Mouse (Mus musculus) liver, embryonic 12.5 days (tissue): ENCODE results near the gene Traf2. TPM values are rescaled to one million over a fixed set of nuclear protein-coding genes. Genes with fewer than 3 reads are reported as not detected.
"Not testable (repeated sequence)": the region's sequence is repeated elsewhere in the genome, so short reads cannot be mapped to it uniquely, and the experiment has no call there.

ENCODE experiments used
- ATAC-seq: fragments of 200-750 bp; cut with Nextera tagmentation; 2 replicates; pipeline ENCODE4 v1.8.0; 2017; ENCODE audit warnings: moderate number of reproducible peaks, mild to moderate bottlenecking, moderate library complexity
- H3K27ac ChIP-seq: fragments of 300-500 bp; sonication (generic); 2 replicates; pipeline ENCODE4 v1.5.1; 2016; ENCODE audit warnings: mild to moderate bottlenecking
- H3K27me3 ChIP-seq: fragments of 300-500 bp; sonication (generic); replicated peaks from 2 replicates; pipeline ENCODE4 v1.6.1; 2016; ENCODE audit warnings: mild to moderate bottlenecking, moderate library complexity
- H3K36me3 ChIP-seq: fragments of 300-500 bp; sonication (generic); 2 replicates; pipeline ENCODE4 v1.6.1; 2016; ENCODE audit warnings: mild to moderate bottlenecking, moderate library complexity
- H3K4me1 ChIP-seq: fragments of 300-500 bp; sonication (generic); 2 replicates; pipeline ENCODE4 v1.6.1; 2016
- H3K4me2 ChIP-seq: fragments of 300-500 bp; sonication (generic); 2 replicates; pipeline ENCODE4 v1.6.1; 2016; ENCODE audit warnings: mild to moderate bottlenecking, moderate library complexity
- H3K4me3 ChIP-seq: fragments of 300-500 bp; sonication (generic); 2 replicates; pipeline ENCODE4 v1.5.1; 2016; ENCODE audit warnings: mild to moderate bottlenecking, moderate library complexity
- H3K9ac ChIP-seq: fragments of 300-500 bp; sonication (generic); 2 replicates; pipeline ENCODE4 v1.6.1; 2016; ENCODE audit warnings: mild to moderate bottlenecking, moderate library complexity
- H3K9me3 ChIP-seq: fragments of 300-500 bp; sonication (generic); replicated peaks from 2 replicates; pipeline ENCODE4 v1.6.1; 2016; ENCODE audit warnings: mild to moderate bottlenecking, moderate library complexity
- WGBS: fragments of 180-500 bp; shearing (Covaris S2); methylation state at CpG from one replicate; pipeline ENCODE4 v1.1.7; 2016; ENCODE audit not compliant: insufficient replicate concordance; 5-methylcytosine and 5-hydroxymethylcytosine counted together
- polyA plus RNA-seq: library from polyadenylated mRNA; unstranded; fragments of >200 nt; fragmentation: Nextera tagmentation; extraction: Ambion mirVana; gene quantifications from 2 replicates; pipeline ENCODE4 v1.2.1, GENCODE M21; 2016

Traf2 gene
- polyA plus RNA-seq, 1 experiment from 2014 or later = 24.4 TPM

- Histone ChIP-seq H3K4me1 (peaks cover 30% of the 10 kb centered on the region), H3K27me3 (no peaks in the 10 kb centered on the region), H3K4me3 (peak within 1 kb of the TSS; percentile 92), H3K27ac (peak within 1 kb of the TSS; percentile 84), H3K4me2 (peak within 1 kb of the TSS; percentile 81), H3K9ac (peak within 1 kb of the TSS; percentile 95), H3K36me3 (peaks cover 33% of the 10 kb centered on the region), H3K9me3 (no peaks in the 10 kb centered on the region)
- peak; percentile 98 for ATAC-seq
- under 1% methylated on average over 61 of the region's 61 CpGs for WGBS
These were observed 10.7 kb upstream of the Traf2 start, which contains the start of gene Edf1 for GRCm38 (mm10) chr2:25557221-25557963. TSS of gene Edf1 (plus strand) at chr2:25557847.

GRCm38 (mm10) chr2:25556296-25556695 lies 9.6 kb upstream of the Traf2 start:
- peaks cover 22% of the 10 kb centered on the region for H3K36me3 ChIP-seq
- ATAC-seq = no peak
- no peaks in the 10 kb centered on the region for H3K9me3 ChIP-seq
- H3K9ac ChIP-seq = no peak overlapping the region
- 38% methylated on average over 1 of the region's 1 CpGs for WGBS
- peak overlapping the region; percentile 81; the same call in 1 of the 2 replicates for H3K4me2 ChIP-seq
- H3K4me1 ChIP-seq = peaks cover 29% of the 10 kb centered on the region
- H3K27me3 ChIP-seq = no peaks in the 10 kb centered on the region
- no peak overlapping the region for H3K4me3 ChIP-seq
- H3K27ac ChIP-seq = 0 out of 2 replicates have a peak overlapping the region, but pooled peaks have one; percentile 55

- not testable (repeated sequence) for H3K27me3 ChIP-seq, H3K9ac ChIP-seq, H3K27ac ChIP-seq, H3K9me3 ChIP-seq, H3K4me2 ChIP-seq, H3K4me3 ChIP-seq, ATAC-seq
- peaks cover 14% of the 10 kb centered on the region for H3K36me3 ChIP-seq
- peaks cover 29% of the 10 kb centered on the region for H3K4me1 ChIP-seq
- 27% methylated on average over 2 of the region's 2 CpGs for WGBS
These were observed 8.7 kb upstream of the Traf2 start for GRCm38 (mm10) chr2:25555479-25555878.

GRCm38 (mm10) chr2:25553171-25553786 lies 6.5 kb upstream of the Traf2 start:
- H3K36me3 ChIP-seq, H3K27ac ChIP-seq, H3K9me3 ChIP-seq, ATAC-seq, H3K4me3 ChIP-seq, H3K9ac ChIP-seq, H3K4me2 ChIP-seq, H3K27me3 ChIP-seq: not testable (repeated sequence)
- WGBS = 70% methylated on average over 4 of the region's 4 CpGs
- H3K4me1 ChIP-seq = peaks cover 15% of the 10 kb centered on the region

GRCm38 (mm10) chr2:25551186-25551585 lies 4.4 kb upstream of the Traf2 start:
- ATAC-seq = no peak
- Histone ChIP-seq H3K4me1 (peaks cover 6% of the 10 kb centered on the region), H3K36me3 (no peaks in the 10 kb centered on the region), H3K27me3 (0 out of 2 replicates have a peak, but pooled peaks cover 4% of the 10 kb centered on the region), H3K4me2 (no peak overlapping the region), H3K9me3 (no peaks in the 10 kb centered on the region), H3K4me3 (no peak overlapping the region), H3K9ac (no peak overlapping the region), H3K27ac (no peak overlapping the region)
- WGBS = 35% methylated on average over 5 of the region's 5 CpGs

- H3K36me3 ChIP-seq = peaks cover 7% of the 10 kb centered on the region; the same call in 1 of the 2 replicates
- no peak overlapping the region for H3K9ac ChIP-seq
- H3K9me3 ChIP-seq = no peaks in the 10 kb centered on the region
- H3K27me3 ChIP-seq = 0 out of 2 replicates have a peak, but pooled peaks cover 4% of the 10 kb centered on the region
- 66% methylated on average over 9 of the region's 9 CpGs for WGBS
- H3K4me1 ChIP-seq = peaks cover 22% of the 10 kb centered on the region
- no peak overlapping the region for H3K27ac ChIP-seq
- ATAC-seq = no peak
- no peak overlapping the region for H3K4me3 ChIP-seq
- H3K4me2 ChIP-seq = no peak overlapping the region
These were observed 2.6 kb upstream of the Traf2 start for GRCm38 (mm10) chr2:25549021-25549991.

GRCm38 (mm10) chr2:25545996-25546810 lies 537 bp downstream of the Traf2 start:
- H3K36me3 ChIP-seq = peaks cover 7% of the 10 kb centered on the region
- peak overlapping the region; percentile 87 for H3K9ac ChIP-seq
- H3K4me1 ChIP-seq = peaks cover 37% of the 10 kb centered on the region
- ATAC-seq = peak; percentile 74
- peak overlapping the region; percentile 74 for H3K4me3 ChIP-seq
- peak overlapping the region; percentile 71 for H3K4me2 ChIP-seq
- H3K9me3 ChIP-seq = no peaks in the 10 kb centered on the region
- H3K27ac ChIP-seq = peak overlapping the region; percentile 85
- 0 out of 2 replicates have a peak, but pooled peaks cover 4% of the 10 kb centered on the region for H3K27me3 ChIP-seq
- 5% methylated on average over 43 of the region's 43 CpGs for WGBS

- no peak overlapping the region for H3K9ac ChIP-seq
- 79% methylated on average over 10 of the region's 10 CpGs for WGBS
- H3K4me2 ChIP-seq = no peak overlapping the region
- no peak overlapping the region for H3K27ac ChIP-seq
- no peaks in the 10 kb centered on the region for H3K9me3 ChIP-seq
- no peak overlapping the region for H3K4me3 ChIP-seq
- peaks cover 37% of the 10 kb centered on the region for H3K36me3 ChIP-seq
- no peaks in the 10 kb centered on the region for H3K27me3 ChIP-seq
- ATAC-seq = no peak
- H3K4me1 ChIP-seq = peaks cover 33% of the 10 kb centered on the region
These were observed 4.9 kb downstream of the Traf2 start for GRCm38 (mm10) chr2:25541644-25542367.

- Histone ChIP-seq H3K9me3 (no peaks in the 10 kb centered on the region), H3K27me3 (no peaks in the 10 kb centered on the region), H3K4me3 (no peak overlapping the region), H3K9ac (no peak overlapping the region), H3K4me2 (no peak overlapping the region), H3K27ac (no peak overlapping the region), H3K4me1 (peaks cover 27% of the 10 kb centered on the region), H3K36me3 (peaks cover 50% of the 10 kb centered on the region)
- ATAC-seq = no peak
- 85% methylated on average over 4 of the region's 4 CpGs for WGBS
These were observed 6.2 kb downstream of the Traf2 start for GRCm38 (mm10) chr2:25540541-25540948.

- Histone ChIP-seq H3K4me2 (no peak overlapping the region), H3K9me3 (no peaks in the 10 kb centered on the region), H3K27me3 (no peaks in the 10 kb centered on the region), H3K4me1 (peaks cover 9% of the 10 kb centered on the region), H3K27ac (no peak overlapping the region), H3K36me3 (peaks cover 81% of the 10 kb centered on the region), H3K9ac (no peak overlapping the region), H3K4me3 (no peak overlapping the region)
- WGBS = 84% methylated on average over 8 of the region's 8 CpGs
- ATAC-seq = no peak
These were observed 10.2 kb downstream of the Traf2 start for GRCm38 (mm10) chr2:25536531-25536930.
